ENCODE assay signal across 10 mouse cellular contexts in genomic region chr1:82795702-82796443, GRCm38 (mm10). TPM values are rescaled to one million over a fixed set of nuclear protein-coding genes. Genes with fewer than 3 reads are reported as not detected.
DNase-seq lines count a peak whose midpoint lies in the region; ATAC-seq and TF ChIP-seq lines count a peak whose summit lies in the region.
"Had no signal": no experiment of that assay in that cellular context is flagged by ENCODE, and none has a peak within 500 bp of the region (broad histone marks: within the 10 kb centered on the region; RNA-seq: fewer than 3 reads in every experiment).

No protein-coding gene starts in this region.

- peak; percentile 50 for ATAC-seq in kidney, embryonic 14.5 days (ENCODE audit: low FRiP score, low TSS enrichment)
- peak; percentile 51; the same call in 1 of the 2 replicates for ATAC-seq in heart, postnatal 0 days (ENCODE audit: insufficient read depth, low read depth)
- peak; percentile 57 for ATAC-seq in megakaryocyte progenitor cell, adult 5-6 weeks (replicated peaks; ENCODE audit: poor library complexity)

- no peak for TF ChIP-seq EP300 in heart, postnatal 0 days (IDR thresholded peaks at IDR 0.05; ENCODE audit: low read depth)

- no peaks in the 10 kb centered on the region for H3K36me3 ChIP-seq in kidney, embryonic 14.5 days (ENCODE audit: control insufficient read depth, insufficient read depth, low read length)
- H3K36me3 ChIP-seq in heart, postnatal 0 days (replicated peaks; ENCODE audit: control insufficient read depth, insufficient read depth, low read length), result no peaks in the 10 kb centered on the region
- H3K36me3 ChIP-seq: embryonic facial prominence, embryonic 12.5 days had no signal

- intact Hi-C loops in gastrocnemius, postnatal 36 days (cut with DNase I), result no loop called here

- no peak for TF ChIP-seq CTCF in heart, postnatal 0 days (IDR thresholded peaks at IDR 0.05; ENCODE audit: low read depth)

- H3K27me3 ChIP-seq in kidney, embryonic 14.5 days (ENCODE audit: control insufficient read depth, insufficient read depth, low read length), result no peaks in the 10 kb centered on the region
- no peaks in the 10 kb centered on the region for H3K27me3 ChIP-seq in heart, postnatal 0 days (ENCODE audit: control insufficient read depth, insufficient read depth, low read length)
- H3K27me3 ChIP-seq: embryonic facial prominence, embryonic 12.5 days had no signal

- H3K9me3 ChIP-seq in kidney, embryonic 14.5 days (ENCODE audit: control insufficient read depth, low read length), result no peaks in the 10 kb centered on the region
- no peaks in the 10 kb centered on the region for H3K9me3 ChIP-seq in heart, postnatal 0 days (replicated peaks; ENCODE audit: control insufficient read depth, low read length)
- H3K9me3 ChIP-seq: embryonic facial prominence, embryonic 12.5 days had no signal

- DNase-seq in kidney, postnatal 36 days, result no peak
- peak; percentile 50 for DNase-seq in NIH3T3 (ENCODE audit: low read depth)
- no peak for DNase-seq in heart, postnatal 0 days (ENCODE audit: low spot score)
- no peak for DNase-seq in spleen, adult 18-20 months
- DNase-seq in gastrocnemius, postnatal 36 days, result no peak

- 61% methylated on average over 18 of the region's 18 CpGs for WGBS in kidney, embryonic 14.5 days
- 43% methylated on average over 18 of the region's 18 CpGs for WGBS in heart, postnatal 0 days

- H3K9ac ChIP-seq in kidney, embryonic 14.5 days (ENCODE audit: low read depth, low read length), result no peak overlapping the region
- H3K9ac ChIP-seq in heart, postnatal 0 days (replicated peaks; ENCODE audit: low read depth, low read length), result no peak overlapping the region
- H3K9ac ChIP-seq: embryonic facial prominence, embryonic 12.5 days had no signal

- no peak overlapping the region for H3K4me3 ChIP-seq in kidney, embryonic 14.5 days (ENCODE audit: low read length)
- H3K4me3 ChIP-seq in heart, postnatal 0 days (ENCODE audit: low read depth, low read length), result no peak overlapping the region
- H3K4me3 ChIP-seq: embryonic facial prominence, embryonic 12.5 days; heart, adult 2 months had no signal

- H3K27ac ChIP-seq in kidney, embryonic 14.5 days (ENCODE audit: low read depth, low read length), result peak overlapping the region; percentile 26; the same call in 1 of the 2 replicates
- H3K27ac ChIP-seq in heart, postnatal 0 days (ENCODE audit: low read depth), result no peak overlapping the region
- H3K27ac ChIP-seq: embryonic facial prominence, embryonic 12.5 days; heart, adult 2 months had no signal

- H3K4me1 ChIP-seq in kidney, embryonic 14.5 days (ENCODE audit: control insufficient read depth, insufficient read depth, low read length), result no peaks in the 10 kb centered on the region; the same call in 1 of the 2 replicates
- no peaks in the 10 kb centered on the region for H3K4me1 ChIP-seq in heart, postnatal 0 days (ENCODE audit: control insufficient read depth, insufficient read depth)
- H3K4me1 ChIP-seq: embryonic facial prominence, embryonic 12.5 days had no signal

- H3K4me2 ChIP-seq in kidney, embryonic 14.5 days (replicated peaks; ENCODE audit: low read depth, low read length), result no peak overlapping the region
- no peak overlapping the region; the same call in 1 of the 2 replicates for H3K4me2 ChIP-seq in heart, postnatal 0 days (ENCODE audit: low read depth, low read length)
- H3K4me2 ChIP-seq: embryonic facial prominence, embryonic 12.5 days had no signal

RNA-seq across cellular contexts. Expression of gene Gm47791, which starts 24.8 kb away (rescaled TPM):
- not detected in 2 replicates for polyA plus RNA-seq in kidney, embryonic 14.5 days (2014; fragmentation: Nextera tagmentation; extraction: Ambion mirVana)
- total RNA-seq in heart, postnatal 0 days (2014; rRNA removed; ENCODE audit: low replicate concordance), result not detected in 2 replicates
- not detected in 2 replicates for polyA plus RNA-seq in heart, postnatal 0 days (2015; fragmentation: Nextera tagmentation; extraction: Ambion mirVana)
- not detected in 2 replicates for total RNA-seq in megakaryocyte progenitor cell, adult 5-6 weeks (2015)
- total RNA-seq in megakaryocyte progenitor cell, adult 5-6 weeks (2017), result not detected in 2 replicates
- total RNA-seq in gastrocnemius, postnatal 36 days (2021), result not detected
- total RNA-seq: heart, adult 2 months had no signal
- polyA plus RNA-seq: embryonic facial prominence, embryonic 12.5 days; heart, adult 2 months; limb, embryonic 11.5 days had no signal

RNA-seq across cellular contexts. Expression of gene Tm4sf20, which starts 27.6 kb away (rescaled TPM):
- 3.8 TPM in 2 replicates for polyA plus RNA-seq in kidney, embryonic 14.5 days (2014; fragmentation: Nextera tagmentation; extraction: Ambion mirVana)
- total RNA-seq in heart, postnatal 0 days (2014; rRNA removed; ENCODE audit: low replicate concordance), result not detected in 2 replicates
- 0.14 TPM in 1 of 2 replicates, not detected in the other for polyA plus RNA-seq in heart, postnatal 0 days (2015; fragmentation: Nextera tagmentation; extraction: Ambion mirVana)
- not detected in 2 replicates for total RNA-seq in megakaryocyte progenitor cell, adult 5-6 weeks (2015)
- not detected in 2 replicates for total RNA-seq in megakaryocyte progenitor cell, adult 5-6 weeks (2017)
- not detected for total RNA-seq in gastrocnemius, postnatal 36 days (2021)
- total RNA-seq: heart, adult 2 months had no signal
- polyA plus RNA-seq: embryonic facial prominence, embryonic 12.5 days; heart, adult 2 months; limb, embryonic 11.5 days had no signal

RNA-seq across cellular contexts. Expression of gene Agfg1, which starts 43.4 kb away (rescaled TPM):
- polyA plus RNA-seq in kidney, embryonic 14.5 days (2014; fragmentation: Nextera tagmentation; extraction: Ambion mirVana), result 27.9 and 47.8 TPM in 2 replicates
- 71.0 and 78.8 TPM in 2 replicates for total RNA-seq in heart, postnatal 0 days (2014; rRNA removed; ENCODE audit: low replicate concordance)
- 18.5 and 18.6 TPM in 2 replicates for polyA plus RNA-seq in heart, postnatal 0 days (2015; fragmentation: Nextera tagmentation; extraction: Ambion mirVana)
- total RNA-seq in megakaryocyte progenitor cell, adult 5-6 weeks (2015), result 43.1 and 48.3 TPM in 2 replicates
- total RNA-seq in megakaryocyte progenitor cell, adult 5-6 weeks (2017), result 31.5 and 36.2 TPM in 2 replicates
- 10 to 100 TPM; 21.2 to 23.5 TPM for total RNA-seq in gastrocnemius, postnatal 36 days (2021)
